In the genomic region with DNA sequence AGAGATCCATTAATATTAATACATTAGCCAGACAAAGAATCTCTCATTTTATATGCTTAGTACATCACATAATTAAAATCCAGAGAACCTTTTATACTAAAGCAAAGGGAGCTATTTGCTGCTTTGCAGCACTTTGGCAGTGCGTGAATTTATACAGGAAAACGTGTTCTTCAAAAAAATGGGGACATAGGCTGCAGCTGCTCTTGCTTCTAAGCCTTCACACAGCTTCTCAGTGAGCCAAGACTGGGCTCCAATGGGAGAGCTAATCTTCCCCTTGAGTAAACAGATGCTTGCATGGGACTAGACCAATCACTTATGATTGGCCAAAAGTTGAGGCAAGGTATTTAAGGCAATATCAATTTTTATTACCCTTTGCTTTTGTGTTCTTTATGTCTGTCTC, we compare ENCODE assay signal across 31 mouse cellular contexts. TPM values are rescaled to one million over a fixed set of nuclear protein-coding genes. Genes with fewer than 3 reads are reported as not detected.
"Had no signal": no experiment of that assay in that cellular context is flagged by ENCODE, and none has a peak within 500 bp of the region (broad histone marks: within the 10 kb centered on the region; RNA-seq: fewer than 3 reads in every experiment).

No protein-coding gene starts in this region.

- H3K9me3 ChIP-seq: limb, embryonic 10.5 days; limb, embryonic 13.5 days; liver, embryonic 12.5 days; liver, embryonic 15.5 days; lung, embryonic 15.5 days; megakaryocyte, embryonic 14.5 days; midbrain, embryonic 10.5 days; neural tube, embryonic 12.5 days; neural tube, embryonic 15.5 days had no signal

- DNase-seq: kidney, adult 9 months; kidney, postnatal 25 days; layer of hippocampus, adult 9-11 months; liver; lung, adult 18-20 months; lung, postnatal 10 days; lung, postnatal 36 days; midbrain, embryonic 14.5 days; right cerebral cortex, adult 18-20 months; right cerebral cortex, postnatal 14 days; right cerebral cortex, postnatal 4 days; thymus, adult 2 months; thymus, postnatal 14 days; thymus, postnatal 4 days had no signal

- H3K9ac ChIP-seq: limb, embryonic 13.5 days; liver, embryonic 12.5 days; liver, embryonic 15.5 days; lung, embryonic 15.5 days; neural tube, embryonic 12.5 days; neural tube, embryonic 15.5 days had no signal

- H3K27me3 ChIP-seq: limb, embryonic 13.5 days; liver, embryonic 12.5 days; liver, embryonic 15.5 days; lung, embryonic 15.5 days; megakaryocyte, embryonic 14.5 days; neural tube, embryonic 12.5 days; neural tube, embryonic 15.5 days had no signal

- H3K36me3 ChIP-seq: limb, embryonic 10.5 days; limb, embryonic 13.5 days; liver, embryonic 12.5 days; liver, embryonic 15.5 days; lung, embryonic 15.5 days; midbrain, embryonic 10.5 days; neural tube, embryonic 12.5 days; neural tube, embryonic 15.5 days had no signal

- H3K4me2 ChIP-seq: limb, embryonic 13.5 days; liver, embryonic 12.5 days; liver, embryonic 15.5 days; lung, embryonic 15.5 days; neural tube, embryonic 12.5 days; neural tube, embryonic 15.5 days had no signal

- H3K4me1 ChIP-seq: liver, embryonic 12.5 days; liver, embryonic 15.5 days; lung, embryonic 15.5 days; megakaryocyte, embryonic 14.5 days; neural tube, embryonic 12.5 days; neural tube, embryonic 15.5 days had no signal

- H3K27ac ChIP-seq: layer of hippocampus, adult 2 months; limb, embryonic 10.5 days; limb, embryonic 13.5 days; liver, embryonic 12.5 days; liver, embryonic 15.5 days; lung, embryonic 15.5 days; midbrain, embryonic 10.5 days; neural tube, embryonic 12.5 days; neural tube, embryonic 15.5 days; stomach, postnatal 0 days had no signal

- ATAC-seq: liver, embryonic 12.5 days had no signal

- H3K4me3 ChIP-seq: layer of hippocampus, adult 2 months; limb, embryonic 10.5 days; limb, embryonic 13.5 days; liver, embryonic 12.5 days; liver, embryonic 15.5 days; lung, embryonic 15.5 days; megakaryocyte, embryonic 14.5 days; midbrain, embryonic 10.5 days; neural tube, embryonic 12.5 days; neural tube, embryonic 15.5 days had no signal

RNA-seq across cellular contexts. Expression of gene Gm17402, which starts 28.3 kb away (rescaled TPM):
- total RNA-seq: layer of hippocampus, adult 2 months; layer of hippocampus, postnatal 25 days; left cerebral cortex, adult 18-20 months; left cerebral cortex, postnatal 25 days had no signal
- polyA plus RNA-seq: kidney, embryonic 16.5 days; large intestine, adult 2 months; limb, embryonic 10.5 days; limb, embryonic 13.5 days; liver, embryonic 12.5 days; liver, embryonic 15.5 days; lung, embryonic 15.5 days; midbrain, embryonic 10.5 days; midbrain, embryonic 14.5 days; neural tube, embryonic 12.5 days; neural tube, embryonic 15.5 days; stomach, embryonic 14.5 days; stomach, postnatal 0 days; thymus, adult 2 months had no signal
